Mouse (Mus musculus): ENCODE results near the gene Camk1d.

Camk1d gene

DNA sequence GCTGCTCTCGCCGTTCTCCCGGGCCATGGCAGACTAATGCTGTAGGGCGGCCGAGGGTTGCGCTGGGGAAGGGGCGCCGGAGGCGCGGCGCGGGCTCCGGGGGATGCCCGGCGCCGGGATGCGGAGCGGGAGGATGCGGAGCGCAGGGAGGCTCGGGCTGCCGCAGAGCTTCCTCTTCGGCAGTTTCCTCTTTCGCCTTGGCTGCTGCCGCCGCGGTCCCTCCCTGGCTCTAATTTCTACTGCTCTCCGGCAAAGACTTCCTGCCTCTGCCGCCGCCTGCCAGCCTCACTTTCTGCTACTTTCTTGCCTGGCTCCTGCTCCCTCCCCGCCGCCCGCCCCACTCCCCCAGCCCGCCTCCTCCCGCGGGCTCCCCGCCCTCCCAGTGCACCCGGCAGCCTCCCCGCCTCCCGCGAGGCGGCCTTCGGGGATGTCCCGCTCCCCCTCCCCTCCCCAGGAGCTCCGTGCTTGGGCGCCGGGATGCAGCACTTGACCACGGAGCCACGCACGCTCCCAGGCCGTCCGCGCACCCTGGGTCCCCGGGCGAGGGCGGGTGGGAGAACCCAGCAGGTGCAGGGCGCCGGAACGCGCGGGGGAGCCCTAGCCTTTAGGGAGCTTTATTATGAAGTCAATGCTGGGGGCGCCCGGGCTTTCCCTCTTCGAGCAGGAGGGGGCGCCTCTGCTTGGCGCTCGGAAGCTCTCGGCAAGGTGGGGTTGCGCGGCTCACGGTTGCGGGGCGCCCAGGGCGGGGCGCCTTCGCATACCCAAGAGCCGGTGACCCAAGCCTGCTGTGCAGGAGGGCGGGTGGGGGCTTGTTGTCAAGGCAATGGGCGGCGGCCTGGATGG is at the start of gene Camk1d:
Gene Camk1d (minus strand): TSS at position 305 of the 843 bp plus-strand sequence.
- DNase-seq = peak; percentile 80 to 84

DNA sequence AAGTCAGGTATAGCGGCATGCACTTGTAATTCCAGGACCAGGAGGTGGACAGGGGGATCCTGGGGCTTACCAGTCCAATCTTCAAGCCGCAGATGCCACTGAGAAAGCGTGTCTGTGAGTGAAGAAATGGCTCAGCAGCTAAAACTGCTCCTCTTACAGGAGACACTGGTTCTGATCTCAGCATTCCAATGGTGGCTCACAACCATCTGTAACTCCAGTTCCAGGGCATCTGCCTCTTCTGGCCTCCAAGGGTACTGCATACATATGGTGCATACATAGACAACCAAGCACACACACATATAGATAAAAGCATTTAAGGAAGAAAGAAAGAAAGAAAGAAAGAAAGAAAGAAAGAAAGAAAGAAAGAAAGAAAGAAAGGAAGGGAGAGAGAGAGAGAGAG is 47.7 kb upstream of the Camk1d start:
- DNase-seq = no peak

DNA sequence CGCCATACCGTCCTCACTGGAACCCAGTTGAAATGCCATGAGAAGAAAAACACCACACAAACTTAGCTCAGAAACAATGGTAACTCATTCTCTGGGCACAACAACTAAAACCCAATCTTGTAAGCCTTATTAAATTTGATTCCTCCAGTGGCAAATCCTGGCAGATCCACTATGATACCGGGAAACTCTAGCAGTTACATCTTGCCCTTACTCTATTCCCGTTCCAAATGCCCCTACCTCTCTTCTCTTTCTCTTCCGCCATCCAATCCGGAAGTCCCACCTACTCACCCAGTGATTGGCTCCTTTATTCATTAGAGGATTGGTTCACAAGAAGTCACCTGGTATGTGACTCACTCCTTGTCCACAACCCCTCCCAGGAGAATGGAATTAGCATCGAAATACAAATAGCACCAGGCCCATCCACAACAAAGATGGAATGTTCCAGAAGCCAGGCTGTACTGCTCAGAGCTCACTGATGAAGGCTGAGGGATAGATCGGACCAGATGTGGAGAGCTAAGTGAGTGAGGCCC is 46.2 kb upstream of the Camk1d start:
- DNase-seq = no peak

DNA sequence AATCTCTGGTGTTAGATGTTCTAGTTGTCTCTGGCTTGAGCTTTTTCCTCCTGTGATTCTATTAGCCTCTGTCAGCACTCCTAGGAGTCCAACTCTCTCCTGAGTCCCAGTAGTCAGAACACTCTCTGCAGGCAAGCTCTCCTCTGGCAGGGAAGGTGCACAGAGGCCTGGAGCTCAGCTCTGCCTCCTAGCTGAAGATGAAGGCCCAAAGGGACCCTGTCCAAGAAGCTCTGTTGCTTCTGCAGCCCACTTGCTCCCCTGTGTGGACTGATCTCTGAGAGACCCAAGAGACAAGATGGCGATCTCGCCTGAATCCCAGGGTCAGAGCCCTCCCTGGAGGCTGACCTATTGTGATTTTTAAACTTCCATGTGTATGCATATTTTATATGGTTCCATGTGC is 44.3 kb upstream of the Camk1d start:
- no peak for DNase-seq

DNA sequence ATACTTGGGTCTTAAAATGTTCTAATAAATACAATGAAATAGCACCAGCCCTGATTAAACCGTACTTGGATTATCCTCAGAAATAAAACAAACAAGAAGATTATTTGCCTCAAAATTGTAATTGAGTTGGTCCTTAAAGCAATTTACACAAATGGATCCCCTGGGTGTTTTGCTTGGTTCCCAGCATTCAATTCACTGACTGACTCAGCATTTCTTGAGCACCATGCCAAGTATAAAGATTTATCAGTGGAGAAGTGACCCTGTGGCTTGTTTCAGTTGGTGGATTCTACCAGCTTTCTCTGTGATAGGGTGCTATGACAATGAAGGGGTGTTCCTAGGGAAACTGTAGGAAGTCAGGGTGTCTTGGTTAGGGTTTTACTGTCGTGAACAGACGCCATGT is 36.6 kb upstream of the Camk1d start:
- no peak for DNase-seq

DNA sequence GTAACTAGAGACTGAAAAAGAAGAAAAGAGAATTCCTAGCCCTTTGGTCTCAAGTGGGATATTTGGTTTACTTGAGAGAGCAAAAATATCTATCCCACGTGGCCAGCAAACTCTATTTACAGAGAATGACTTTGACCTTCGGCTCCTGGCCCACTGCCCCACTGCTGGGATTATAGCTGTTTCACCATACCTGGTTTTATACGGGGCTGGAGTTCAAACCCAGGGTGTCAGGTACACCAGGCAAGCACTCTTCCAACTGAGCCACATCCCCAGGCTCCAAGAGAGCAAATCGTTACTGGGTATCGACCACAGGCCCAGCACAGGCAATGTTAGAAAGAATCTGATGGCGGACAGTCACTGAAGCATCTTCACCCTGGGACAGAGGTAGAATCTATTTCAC is 34.9 kb upstream of the Camk1d start:
- DNase-seq = no peak

DNA sequence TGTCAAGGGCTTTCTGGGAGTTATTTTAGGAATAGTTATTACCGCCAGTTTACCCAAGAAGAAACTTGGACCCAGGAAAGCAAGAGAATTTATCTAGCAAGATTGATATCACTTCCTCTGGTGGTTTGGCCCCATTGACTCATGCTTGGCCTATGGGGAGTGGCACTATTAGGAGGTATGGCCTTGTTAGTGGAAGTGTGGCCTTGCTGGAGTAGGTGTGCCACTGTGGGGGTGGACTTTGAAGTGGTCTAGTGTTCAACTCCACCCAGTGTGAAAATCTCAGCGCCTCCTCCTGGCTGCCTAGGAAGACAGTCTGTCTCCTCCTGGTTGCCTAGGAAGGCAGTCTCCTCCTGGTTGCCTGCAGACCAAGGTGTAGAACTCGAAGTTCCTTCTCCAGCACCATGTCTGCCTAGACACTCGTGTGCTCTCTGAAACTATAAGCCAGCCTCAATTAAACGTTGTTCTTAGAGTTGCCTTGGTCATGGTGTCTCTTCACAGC is 33.3 kb upstream of the Camk1d start:
- no peak for DNase-seq

DNA sequence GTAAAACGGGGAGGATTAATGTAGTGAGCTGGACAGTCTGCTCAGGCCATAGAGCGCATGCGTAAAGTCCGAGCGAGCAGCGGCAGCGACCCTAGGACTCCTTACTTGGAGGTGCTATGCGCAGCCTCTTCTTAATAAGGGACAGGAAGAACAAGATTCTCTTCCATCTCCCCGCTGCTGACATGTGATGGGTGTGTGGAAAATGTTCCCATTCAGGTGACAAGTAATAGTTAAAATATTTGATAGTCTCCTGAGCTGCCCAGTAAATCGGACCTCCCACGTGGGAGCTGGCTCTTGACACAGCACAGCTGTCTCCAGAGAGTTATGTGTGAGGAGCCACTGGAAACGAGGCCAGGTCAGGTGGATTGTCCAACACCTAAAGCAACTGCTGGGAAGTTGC is 32.2 kb upstream of the Camk1d start:
- DNase-seq = peak in 1 of 2 experiments; percentile 12

DNA sequence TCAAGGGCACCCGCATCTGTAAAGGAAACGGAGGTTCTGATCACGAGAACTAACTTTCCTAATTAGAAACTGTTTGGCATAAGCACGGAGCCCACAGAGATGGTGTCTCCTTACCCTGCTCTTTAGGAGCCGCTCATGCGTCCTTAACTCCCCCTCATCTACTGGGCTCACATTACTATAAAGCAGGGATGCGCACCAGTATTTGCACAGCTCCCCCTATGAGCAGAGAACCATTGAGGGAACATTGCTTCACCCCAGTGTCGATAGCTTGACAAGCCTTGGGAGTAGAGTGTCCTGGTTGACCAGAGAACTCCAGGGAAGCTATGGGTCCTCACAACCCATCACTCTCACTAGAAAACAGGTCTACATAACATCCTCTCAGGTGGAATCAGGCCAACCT is 29.6 kb upstream of the Camk1d start:
- DNase-seq = no peak

DNA sequence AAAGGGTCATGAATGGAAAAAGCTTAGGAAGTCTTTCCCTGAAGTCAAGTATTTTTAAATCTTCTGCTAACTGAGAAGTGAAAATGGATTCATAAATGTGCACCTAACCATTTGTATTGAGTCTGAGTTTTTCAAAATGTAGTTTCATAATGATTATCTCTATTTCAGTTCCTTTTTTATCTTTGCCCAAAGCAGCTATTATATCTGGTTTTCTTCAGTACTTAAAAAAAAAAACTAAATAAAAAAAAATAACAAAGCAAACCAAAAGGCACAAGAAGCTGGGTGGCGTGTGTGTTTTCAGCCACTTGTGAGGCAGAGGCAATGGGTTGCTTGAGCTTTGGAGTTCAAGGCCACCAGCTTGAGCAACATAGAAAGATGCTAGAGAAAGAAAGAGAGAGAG is 26.6 kb upstream of the Camk1d start:
- DNase-seq = no peak

DNA sequence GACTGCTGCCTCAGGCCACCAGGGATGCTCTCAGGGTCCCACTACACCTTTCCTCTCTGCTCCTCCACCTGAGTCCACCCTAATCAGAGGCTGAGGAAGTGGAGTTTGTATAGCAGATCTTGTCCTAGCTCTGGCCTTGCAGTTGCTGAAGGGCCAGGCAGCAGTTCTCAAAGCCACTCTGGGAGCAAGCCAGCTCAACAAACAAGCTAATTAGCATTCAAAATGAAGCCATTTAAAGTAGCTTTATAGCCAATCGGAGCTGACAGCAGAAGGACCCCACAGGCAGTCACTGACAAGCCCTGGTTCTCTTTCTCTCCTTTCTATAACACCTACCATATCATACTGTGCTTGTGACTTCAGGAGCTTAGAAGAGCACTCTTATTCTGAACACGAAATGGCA is 21.6 kb upstream of the Camk1d start:
- DNase-seq = no peak

DNA sequence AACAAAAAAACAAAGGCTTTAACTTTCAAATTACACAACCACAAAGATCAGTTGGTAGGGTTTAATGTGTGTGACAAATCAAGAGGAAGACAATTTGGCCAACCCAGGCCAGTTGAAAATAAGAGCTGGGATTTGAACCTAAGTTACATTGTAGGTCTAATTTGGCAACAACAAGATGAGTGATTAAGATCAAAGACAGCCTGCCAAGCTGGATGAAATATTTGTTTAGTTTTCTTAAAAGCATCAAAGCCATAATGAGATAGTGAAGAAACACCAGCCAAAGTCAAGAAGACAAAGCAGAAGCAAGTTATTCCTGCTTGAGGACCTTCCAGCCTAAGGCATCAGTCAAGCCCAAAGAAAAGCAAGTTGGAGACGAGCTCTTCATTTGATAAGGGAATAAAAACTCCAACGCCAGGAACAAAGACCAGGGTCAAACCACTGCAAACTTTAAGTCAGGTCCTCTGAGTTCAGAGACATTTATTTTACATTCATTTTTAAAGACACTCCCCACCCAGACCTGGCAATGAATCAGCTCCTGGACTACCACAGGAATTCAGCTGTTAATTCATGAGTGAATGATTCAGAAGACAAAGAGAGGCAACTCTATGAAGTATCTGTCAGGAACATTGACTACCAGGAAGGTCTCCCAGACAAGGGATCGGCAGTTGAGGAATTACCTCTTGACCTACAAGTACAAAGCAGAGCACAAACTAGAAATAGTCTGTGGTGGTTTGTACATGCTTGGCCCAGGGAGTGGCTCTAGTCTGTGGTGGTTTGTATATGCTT is 19.2 kb upstream of the Camk1d start:
- no peak for DNase-seq

DNA sequence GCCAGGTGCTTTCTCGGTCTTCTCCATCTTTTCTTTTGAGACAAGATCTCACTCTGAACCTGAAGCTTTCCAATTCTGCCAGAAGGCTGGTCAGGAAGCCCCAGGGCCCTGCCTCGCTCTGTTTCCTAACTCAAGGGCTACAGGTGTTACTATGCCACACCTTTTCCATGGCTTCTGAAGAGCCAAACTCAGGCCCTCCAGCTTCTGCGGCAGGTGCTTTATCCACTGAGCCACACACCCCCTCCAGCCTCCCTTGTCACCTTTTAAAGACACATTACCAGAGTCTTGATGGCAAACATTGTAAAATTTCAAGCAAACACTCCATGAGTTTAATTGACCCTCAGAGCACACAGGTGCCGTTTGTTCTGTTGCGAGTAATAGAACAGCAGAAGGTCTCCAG is 17.7 kb upstream of the Camk1d start:
- no peak for DNase-seq

DNA sequence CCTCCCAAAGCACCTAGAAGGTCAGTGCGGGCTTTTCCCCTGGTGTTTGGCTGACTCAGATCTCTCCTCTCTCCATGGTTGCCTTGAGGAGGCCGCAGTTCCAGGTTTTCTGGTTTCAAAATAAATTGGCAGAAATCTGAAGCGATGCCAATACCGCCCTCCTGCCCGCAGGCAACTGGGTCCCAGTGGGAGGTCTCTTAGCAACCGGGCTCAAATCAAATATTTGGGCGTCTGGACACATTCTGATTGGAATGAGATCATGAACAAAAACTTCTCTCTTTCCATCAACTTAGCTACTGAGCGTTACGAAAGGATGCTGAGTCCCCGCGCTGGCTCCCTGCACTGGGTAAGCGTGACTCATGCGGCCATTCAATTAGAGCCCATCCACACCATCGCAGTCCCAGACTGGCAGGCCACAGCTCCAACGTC is 16.1 kb upstream of the Camk1d start:
- DNase-seq = peak in 1 of 2 experiments; percentile 48

DNA sequence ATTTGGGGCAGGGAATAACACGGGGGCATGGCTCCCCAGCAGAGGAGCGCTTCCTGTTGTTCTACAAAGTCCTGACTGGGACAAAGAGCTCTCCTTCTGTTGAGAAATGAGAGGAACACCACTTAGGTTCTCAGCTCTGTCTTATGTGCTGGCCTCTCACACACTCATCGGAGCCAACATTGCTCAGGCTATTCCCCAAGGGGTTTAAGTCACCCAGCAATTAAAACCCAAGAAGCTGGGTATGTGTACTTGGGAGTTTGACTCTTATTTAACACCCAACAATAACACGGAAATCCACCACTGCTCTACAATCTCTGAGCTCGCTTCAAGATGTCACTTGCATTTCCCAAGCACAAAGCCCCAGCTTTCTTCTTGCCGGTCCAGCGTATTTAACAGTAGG is 15.6 kb upstream of the Camk1d start:
- DNase-seq = no peak

DNA sequence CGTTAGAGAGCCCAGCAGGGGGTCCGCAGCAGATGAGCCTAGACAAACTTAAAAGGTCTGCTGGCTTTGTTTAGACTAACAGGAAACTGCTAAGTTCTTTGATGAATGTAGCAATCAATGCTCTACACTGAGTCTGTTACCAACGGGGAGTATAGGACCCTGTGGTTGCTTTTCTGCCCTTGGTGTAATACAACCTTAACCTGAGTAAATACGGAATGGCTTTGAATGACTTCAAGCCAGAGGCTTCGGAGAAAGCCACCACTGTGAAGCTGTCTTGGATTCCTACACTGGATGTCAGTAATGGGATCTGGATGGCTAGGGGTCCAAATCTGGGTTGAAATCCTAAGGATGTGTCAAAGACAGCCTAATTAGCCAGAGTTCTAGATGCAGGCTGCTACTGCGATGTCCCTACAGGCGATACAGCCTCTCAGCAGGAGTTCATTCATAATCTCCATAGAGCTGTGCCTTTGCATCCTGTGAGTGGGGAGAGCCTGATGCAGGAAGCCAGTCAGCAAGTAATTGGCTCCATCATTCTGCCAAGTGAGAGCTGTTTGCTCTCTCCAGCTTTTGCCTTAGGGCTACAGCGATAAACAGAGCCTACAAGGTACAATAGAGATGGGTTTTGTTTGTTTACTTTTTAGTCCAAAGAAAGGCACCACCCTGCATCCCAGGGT is 10.8 kb upstream of the Camk1d start:
- no peak for DNase-seq

DNA sequence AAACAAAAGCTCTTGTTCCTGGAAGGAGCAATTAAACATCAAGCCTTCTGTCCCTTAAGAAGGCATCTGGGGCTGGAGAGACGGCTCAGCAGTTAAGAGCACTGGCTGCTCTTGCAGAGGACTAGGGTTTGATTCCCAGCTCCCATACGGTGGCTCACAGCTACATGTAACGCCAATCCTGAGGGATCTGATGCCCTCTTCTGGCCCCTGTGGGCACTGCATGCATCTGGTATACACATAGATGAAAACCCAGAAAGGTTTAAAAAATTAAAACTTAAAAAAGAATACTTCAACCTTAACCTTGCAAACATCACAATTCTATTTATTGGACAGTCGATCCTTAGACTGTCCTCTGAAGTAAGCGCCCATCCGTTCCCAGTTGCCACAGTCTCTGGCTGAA is 3.4 kb upstream of the Camk1d start:
- no peak for DNase-seq

DNA sequence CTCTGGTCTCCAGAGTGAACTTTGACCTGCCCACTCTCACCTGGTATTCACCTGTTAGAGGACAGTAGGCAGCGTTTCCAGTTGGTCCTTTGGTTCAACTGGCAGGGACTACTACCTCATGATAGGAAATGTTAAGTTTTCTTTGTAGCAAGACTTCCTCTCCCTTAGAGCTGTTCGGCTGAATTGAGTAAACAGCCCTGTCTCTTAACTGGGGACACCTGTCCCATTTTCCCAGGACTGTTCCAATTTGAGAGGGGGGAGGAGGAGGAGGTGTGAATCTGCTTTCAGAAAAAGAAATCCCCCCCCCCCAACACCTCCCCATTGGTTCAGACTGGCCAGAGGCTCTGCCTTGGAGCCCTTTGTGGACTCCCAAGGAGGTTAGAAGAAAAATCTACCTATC is 1.2 kb upstream of the Camk1d start:
- no peak for DNase-seq

DNA sequence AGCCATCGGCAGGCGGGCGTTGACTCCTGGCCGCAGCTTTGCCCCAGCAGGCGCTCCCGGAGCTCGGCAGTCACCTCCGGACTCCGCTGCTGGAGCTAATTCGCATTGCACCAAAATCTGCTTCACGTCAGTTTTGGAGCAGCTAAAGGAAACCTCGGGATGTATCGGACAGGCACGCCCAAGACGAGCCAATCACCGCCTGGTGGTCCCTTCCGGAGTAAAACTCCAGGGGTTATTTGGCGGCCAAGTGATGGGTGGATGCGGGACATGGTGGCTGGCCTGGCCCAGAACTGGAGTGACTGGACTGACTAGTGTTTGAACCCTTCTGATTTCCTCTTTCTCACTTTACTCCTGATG is 717 bp upstream of the Camk1d start:
- no peak for DNase-seq

DNA sequence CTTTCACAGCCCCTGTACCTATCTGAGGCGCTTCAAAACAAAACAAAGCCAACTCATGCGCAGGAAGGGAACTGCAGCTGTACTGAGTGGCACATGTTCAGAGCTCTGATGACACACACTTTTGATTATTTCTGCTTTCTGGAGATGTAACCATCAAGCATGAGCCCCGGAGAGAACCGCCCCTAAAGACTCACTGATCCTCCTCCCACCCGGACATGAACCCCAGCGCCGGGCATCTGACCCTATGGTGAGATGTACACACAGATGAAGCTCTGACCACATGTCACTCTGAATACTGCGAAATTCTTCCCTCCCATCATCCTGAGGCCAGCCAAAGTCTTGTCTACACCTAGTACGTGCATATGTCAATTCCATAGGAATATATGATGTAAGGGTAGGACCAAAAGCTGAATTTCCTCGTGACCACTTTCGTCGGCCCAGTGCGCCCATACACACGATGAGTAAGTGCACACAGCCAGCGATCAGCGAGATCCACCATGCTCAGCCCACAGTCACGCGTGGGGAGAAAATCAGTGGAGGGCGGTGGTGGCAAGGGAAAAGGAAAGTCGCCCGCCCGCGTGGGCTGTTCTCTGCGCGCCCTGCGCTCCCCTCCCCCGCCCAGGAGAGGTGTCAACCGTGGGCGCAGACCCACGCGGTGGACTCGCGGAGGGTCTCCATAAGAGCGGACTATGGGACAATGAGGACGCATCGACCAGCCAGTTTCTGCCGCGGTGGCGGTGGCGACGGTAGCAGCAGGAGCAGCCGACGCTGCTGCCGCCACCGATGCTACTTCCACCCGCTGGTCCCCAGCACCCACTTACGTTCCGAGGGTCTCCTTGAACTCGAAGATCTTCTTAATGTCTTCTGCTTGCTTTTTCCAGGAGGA is 747 bp downstream of the Camk1d start:
- DNase-seq = peak; percentile 54 to 62

DNA sequence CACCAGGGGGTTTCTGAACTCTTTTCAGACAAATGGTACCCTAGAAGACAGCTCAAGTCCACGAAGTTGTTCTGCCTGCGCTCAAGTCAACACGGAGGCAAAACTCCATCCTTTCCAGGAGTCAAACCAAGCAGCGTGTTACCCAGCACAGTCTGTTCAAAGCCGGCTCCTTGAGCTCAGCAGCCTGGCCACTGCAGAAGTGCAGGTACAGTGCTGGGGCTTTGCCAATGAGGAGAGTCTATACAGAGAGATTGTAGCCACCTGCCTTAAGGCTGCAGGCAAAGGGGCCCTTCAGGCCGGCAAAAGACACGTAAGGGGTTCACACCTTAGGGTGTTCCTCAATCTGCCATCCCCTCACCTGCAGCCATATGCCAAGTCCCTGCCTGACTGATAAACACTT is 2.1 kb downstream of the Camk1d start:
- no peak for DNase-seq

DNA sequence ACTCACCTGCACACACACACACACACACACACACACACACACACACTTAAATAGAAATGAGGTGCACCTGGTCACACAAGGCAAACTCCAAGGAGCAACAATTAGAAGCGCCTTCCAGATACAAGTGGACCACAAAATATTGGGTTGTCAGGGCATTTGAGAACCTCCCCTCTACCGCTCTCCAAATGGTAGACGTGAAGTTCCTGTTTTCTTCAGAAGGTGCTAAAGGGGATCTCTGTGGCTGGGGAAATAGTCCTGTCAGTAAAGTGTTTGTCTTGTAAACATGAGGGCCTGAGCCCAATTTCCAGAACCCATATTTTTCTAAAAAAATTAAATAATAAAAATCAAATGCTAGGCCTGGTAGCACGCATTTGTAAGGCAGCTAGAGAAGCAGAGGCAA is 4.4 kb downstream of the Camk1d start:
- DNase-seq = no peak
